In genomic region chr5:23658017-23658416, GRCm38 (mm10) we compare ENCODE assay signal across 28 mouse cellular contexts. TPM values are rescaled to one million over a fixed set of nuclear protein-coding genes. Genes with fewer than 3 reads are reported as not detected.
DNase-seq lines count a peak whose midpoint lies in the region; ATAC-seq and TF ChIP-seq lines count a peak whose summit lies in the region.
"Had no signal": no experiment of that assay in that cellular context is flagged by ENCODE, and none has a peak within 500 bp of the region (broad histone marks: within the 10 kb centered on the region; RNA-seq: fewer than 3 reads in every experiment).

No protein-coding gene starts in this region.

- no peaks in the 10 kb centered on the region for H3K36me3 ChIP-seq in kidney, embryonic 14.5 days (ENCODE audit: control insufficient read depth, insufficient read depth, low read length)
- no peaks in the 10 kb centered on the region for H3K36me3 ChIP-seq in lung, embryonic 14.5 days (ENCODE audit: insufficient read depth)
- no peaks in the 10 kb centered on the region for H3K36me3 ChIP-seq in lung, postnatal 0 days (ENCODE audit: insufficient read depth, low read length)
- H3K36me3 ChIP-seq: embryonic facial prominence, embryonic 10.5 days; embryonic facial prominence, embryonic 13.5 days; forebrain, embryonic 12.5 days; forebrain, embryonic 15.5 days; heart, embryonic 10.5 days; heart, embryonic 13.5 days; hindbrain, embryonic 12.5 days had no signal

- no peak for DNase-seq in kidney, postnatal 36 days
- DNase-seq in lung, embryonic 14.5 days, result peak; percentile 23
- no peak for DNase-seq in lung, postnatal 36 days
- DNase-seq in lung, postnatal 0 days (ENCODE audit: low spot score), result no peak
- no peak for DNase-seq in lung, adult 2 months
- peak; percentile 41 for DNase-seq in R1 (ENCODE audit: low read depth, low spot score)
- DNase-seq in thymus, postnatal 10 days (ENCODE audit: low spot score in 2 of 2), result no peak
- DNase-seq: adrenal gland, adult 8-10 months; adrenal gland, postnatal 25 days; cerebellum, adult 11-12 months; cerebellum, adult 8-10 months; cerebellum, postnatal 10 days; cerebellum, postnatal 36 days; embryo, embryonic 11 days; gastrocnemius, postnatal 25 days; heart, adult 2 months; heart, postnatal 14 days had no signal

- H3K4me3 ChIP-seq in kidney, embryonic 14.5 days (ENCODE audit: low read length), result no peak overlapping the region
- no peak overlapping the region for H3K4me3 ChIP-seq in lung, embryonic 14.5 days (ENCODE audit: low read depth, low read length)
- H3K4me3 ChIP-seq in lung, postnatal 0 days (ENCODE audit: low read depth, low read length), result no peak overlapping the region
- no peak overlapping the region for H3K4me3 ChIP-seq in lung, adult 2 months (replicated peaks; ENCODE audit: extremely low read depth, low read depth, low read length)
- H3K4me3 ChIP-seq: embryonic facial prominence, embryonic 10.5 days; embryonic facial prominence, embryonic 13.5 days; erythroblast, embryonic 14.5 days; forebrain, embryonic 12.5 days; forebrain, embryonic 15.5 days; heart, adult 2 months; heart, embryonic 10.5 days; heart, embryonic 13.5 days; hindbrain, embryonic 12.5 days had no signal

- no peak for TF ChIP-seq EP300 in lung, postnatal 0 days (IDR thresholded peaks at IDR 0.05)

- H3K9ac ChIP-seq in kidney, embryonic 14.5 days (ENCODE audit: low read depth, low read length), result no peak overlapping the region
- H3K9ac ChIP-seq in lung, embryonic 14.5 days, result no peak overlapping the region
- no peak overlapping the region for H3K9ac ChIP-seq in lung, postnatal 0 days (replicated peaks; ENCODE audit: low read depth)
- H3K9ac ChIP-seq: embryonic facial prominence, embryonic 13.5 days; forebrain, embryonic 12.5 days; forebrain, embryonic 15.5 days; heart, embryonic 13.5 days; hindbrain, embryonic 12.5 days had no signal

- TF ChIP-seq CTCF in lung, embryonic 14.5 days (IDR thresholded peaks at IDR 0.05; ENCODE audit: low read depth), result no peak
- no peak for TF ChIP-seq CTCF in lung, postnatal 0 days (IDR thresholded peaks at IDR 0.05)
- no peak for TF ChIP-seq CTCF in lung, adult 2 months (IDR thresholded peaks at IDR 0.05; ENCODE audit: insufficient read depth, low read length)

- no peak overlapping the region for H3K27ac ChIP-seq in kidney, embryonic 14.5 days (ENCODE audit: low read depth, low read length)
- H3K27ac ChIP-seq in lung, embryonic 14.5 days (ENCODE audit: low read depth), result no peak overlapping the region
- H3K27ac ChIP-seq in lung, postnatal 0 days (ENCODE audit: low read length), result no peak overlapping the region
- H3K27ac ChIP-seq: embryonic facial prominence, embryonic 10.5 days; embryonic facial prominence, embryonic 13.5 days; forebrain, embryonic 12.5 days; forebrain, embryonic 15.5 days; heart, adult 2 months; heart, embryonic 10.5 days; heart, embryonic 13.5 days; hindbrain, embryonic 12.5 days had no signal

- ATAC-seq in kidney, embryonic 14.5 days (ENCODE audit: low FRiP score, low TSS enrichment), result 0 out of 2 replicates have a peak, but pooled peaks have one; percentile 35
- peak; percentile 60; the same call in 1 of the 2 replicates for ATAC-seq in lung, embryonic 14.5 days (ENCODE audit: insufficient read depth)
- peak; percentile 23 for ATAC-seq in lung, postnatal 0 days
- ATAC-seq: activated CD4-positive, CD25-positive, alpha-beta regulatory T cell, adult 4 months; CD4-positive, CD25-positive, alpha-beta regulatory T cell, adult 4 months; forebrain, embryonic 15.5 days had no signal

- no peak for TF ChIP-seq POLR2A in lung, adult 2 months (IDR thresholded peaks at IDR 0.05; ENCODE audit: borderline replicate concordance, extremely low read depth, low read depth, low read length)

- WGBS in kidney, embryonic 14.5 days, result 70% methylated on average over 5 of the region's 5 CpGs
- 55% methylated on average over 5 of the region's 5 CpGs for WGBS in lung, embryonic 14.5 days
- WGBS in lung, postnatal 0 days, result 71% methylated on average over 5 of the region's 5 CpGs
- WGBS in lung, adult 2 months, result 76% methylated on average over 5 of the region's 5 CpGs

- H3K9me3 ChIP-seq in kidney, embryonic 14.5 days (ENCODE audit: control insufficient read depth, low read length), result no peaks in the 10 kb centered on the region
- no peaks in the 10 kb centered on the region for H3K9me3 ChIP-seq in lung, embryonic 14.5 days (ENCODE audit: low read depth, low read length)
- H3K9me3 ChIP-seq in lung, postnatal 0 days (ENCODE audit: low read length), result no peaks in the 10 kb centered on the region
- H3K9me3 ChIP-seq: embryonic facial prominence, embryonic 10.5 days; embryonic facial prominence, embryonic 13.5 days; forebrain, embryonic 12.5 days; forebrain, embryonic 15.5 days; heart, embryonic 10.5 days; heart, embryonic 13.5 days; hindbrain, embryonic 12.5 days had no signal

- H3K27me3 ChIP-seq in kidney, embryonic 14.5 days (ENCODE audit: control insufficient read depth, insufficient read depth, low read length), result no peaks in the 10 kb centered on the region
- no peaks in the 10 kb centered on the region for H3K27me3 ChIP-seq in lung, embryonic 14.5 days (ENCODE audit: insufficient read depth, low read length)
- H3K27me3 ChIP-seq in lung, postnatal 0 days (replicated peaks; ENCODE audit: insufficient read depth, low read length), result no peaks in the 10 kb centered on the region
- H3K27me3 ChIP-seq: embryonic facial prominence, embryonic 13.5 days; forebrain, embryonic 12.5 days; forebrain, embryonic 15.5 days; heart, embryonic 13.5 days; hindbrain, embryonic 12.5 days had no signal

- no peak overlapping the region for H3K4me2 ChIP-seq in kidney, embryonic 14.5 days (replicated peaks; ENCODE audit: low read depth, low read length)
- H3K4me2 ChIP-seq in lung, embryonic 14.5 days, result no peak overlapping the region
- no peak overlapping the region for H3K4me2 ChIP-seq in lung, postnatal 0 days (replicated peaks; ENCODE audit: low read depth, low read length)
- H3K4me2 ChIP-seq: embryonic facial prominence, embryonic 13.5 days; forebrain, embryonic 12.5 days; forebrain, embryonic 15.5 days; heart, embryonic 13.5 days; hindbrain, embryonic 12.5 days had no signal

- no peaks in the 10 kb centered on the region for H3K4me1 ChIP-seq in kidney, embryonic 14.5 days (ENCODE audit: control insufficient read depth, insufficient read depth, low read length)
- no peaks in the 10 kb centered on the region for H3K4me1 ChIP-seq in lung, embryonic 14.5 days (ENCODE audit: insufficient read depth)
- H3K4me1 ChIP-seq in lung, postnatal 0 days (ENCODE audit: insufficient read depth, low read depth, low read length), result no peaks in the 10 kb centered on the region
- H3K4me1 ChIP-seq in lung, adult 2 months (ENCODE audit: control insufficient read depth, insufficient read depth, low read length), result no peaks in the 10 kb centered on the region; the same call in 1 of the 2 replicates
- H3K4me1 ChIP-seq: forebrain, embryonic 15.5 days; hindbrain, embryonic 12.5 days had no signal

RNA-seq across cellular contexts. Expression of gene Srpk2, which starts 26.4 kb away (rescaled TPM):
- polyA plus RNA-seq in kidney, embryonic 14.5 days (2014; fragmentation: Nextera tagmentation; extraction: Ambion mirVana), result 41.8 and 50.8 TPM in 2 replicates
- 49.2 and 50.2 TPM in 2 replicates for polyA plus RNA-seq in lung, embryonic 14.5 days (2014; fragmentation: Nextera tagmentation; extraction: Ambion mirVana)
- polyA plus RNA-seq in lung, postnatal 0 days (2015; fragmentation: Nextera tagmentation; extraction: Ambion mirVana), result 38.1 and 43.8 TPM in 2 replicates
- 5.3 and 7.8 TPM in 2 replicates for polyA plus RNA-seq in lung, adult 2 months (2012; rRNA removed)

Comparison
In these comparisons a context has a peak if more than half of its experiments do, and no peak if none do; other contexts are left out.
1. DNase-seq: peak in lung, embryonic 14.5 days (single experiment) and R1 (single experiment); none in kidney, postnatal 36 days (0 of 2), lung, postnatal 36 days (single experiment), lung, postnatal 0 days (single experiment), lung, adult 2 months (single experiment) and thymus, postnatal 10 days (0 of 2).
2. Peak in every context shown above with its lines, with median percentiles within 50 percentile points of each other: ATAC-seq.